Mouse (Mus musculus): ENCODE measurements around the gene Acadl.

Acadl gene

GRCm38 (mm10) chr1:66839755-66840438 lies 23.2 kb downstream of the Acadl start:
- DNase-seq (ENCODE audit: low read depth, low spot score) = no peak

GRCm38 (mm10) chr1:66839135-66839534 lies 23.9 kb downstream of the Acadl start:
- no peak for DNase-seq (ENCODE audit: low read depth, low spot score)

- peak; percentile 46 for DNase-seq (ENCODE audit: low read depth, low spot score)
These were observed 24.7 kb downstream of the Acadl start for GRCm38 (mm10) chr1:66838184-66839042.

DNA sequence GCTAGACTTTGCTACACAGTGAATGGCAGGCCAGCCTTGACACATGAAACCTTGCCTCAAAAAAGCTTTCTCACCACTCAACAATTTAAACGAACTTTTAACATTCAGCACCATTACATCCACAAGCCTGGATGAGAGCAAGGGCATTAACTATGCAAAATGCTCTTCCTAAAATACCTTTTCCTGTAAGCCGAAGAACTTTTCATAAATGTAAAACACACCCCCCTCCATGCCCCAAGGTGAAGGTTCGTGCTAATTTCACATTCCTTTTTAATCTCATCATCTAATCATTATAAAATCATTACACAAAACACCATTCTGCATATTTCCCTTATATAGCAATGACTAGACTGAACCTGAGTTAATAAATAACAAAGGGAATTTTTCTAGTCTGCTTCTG lies 25.9 kb downstream of the Acadl start:
- DNase-seq (ENCODE audit: low read depth, low spot score) = no peak

- no peak for DNase-seq (ENCODE audit: low read depth, low spot score)
These were observed 30.4 kb downstream of the Acadl start for GRCm38 (mm10) chr1:66832636-66833165.

DNA sequence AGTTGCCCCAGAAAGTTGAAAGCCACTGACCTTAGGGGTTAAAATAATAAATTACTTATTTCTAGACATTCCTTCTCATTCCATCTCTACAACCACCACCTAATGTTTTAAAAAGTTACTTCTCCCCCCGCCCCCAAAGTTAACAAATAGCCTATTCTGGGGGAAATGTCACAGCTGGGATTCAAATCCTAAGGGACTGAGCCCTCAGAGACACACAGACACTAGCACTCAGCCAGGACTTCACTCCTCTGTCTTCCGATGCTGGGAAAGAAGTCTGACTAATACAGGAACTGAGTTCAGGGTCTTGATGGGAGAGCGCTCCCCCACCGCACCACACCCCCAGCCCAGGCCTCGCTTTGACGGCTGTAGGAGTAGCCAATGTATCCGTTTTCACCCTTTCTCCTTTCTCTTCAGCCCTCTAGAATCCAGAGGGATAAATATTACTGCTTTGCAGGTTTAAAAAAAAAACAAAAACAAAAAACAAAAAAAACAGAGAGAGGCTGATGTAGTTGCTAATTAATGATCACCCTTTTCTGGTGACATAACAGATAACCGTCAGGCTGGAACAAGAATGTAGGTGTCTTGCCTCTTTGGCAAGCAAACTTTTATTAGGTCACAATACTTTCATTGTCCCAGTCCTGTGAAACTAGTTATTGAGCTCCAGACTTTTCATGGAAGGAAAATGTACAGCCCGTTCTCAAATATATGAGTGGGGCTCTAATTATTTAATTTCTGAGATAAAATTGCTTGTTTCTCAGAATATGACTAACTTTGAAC lies 31.1 kb downstream of the Acadl start:
- DNase-seq (ENCODE audit: low read depth, low spot score) = no peak

GRCm38 (mm10) chr1:66829400-66830080 lies 33.5 kb downstream of the Acadl start:
- no peak for DNase-seq (ENCODE audit: low read depth, low spot score)

DNA sequence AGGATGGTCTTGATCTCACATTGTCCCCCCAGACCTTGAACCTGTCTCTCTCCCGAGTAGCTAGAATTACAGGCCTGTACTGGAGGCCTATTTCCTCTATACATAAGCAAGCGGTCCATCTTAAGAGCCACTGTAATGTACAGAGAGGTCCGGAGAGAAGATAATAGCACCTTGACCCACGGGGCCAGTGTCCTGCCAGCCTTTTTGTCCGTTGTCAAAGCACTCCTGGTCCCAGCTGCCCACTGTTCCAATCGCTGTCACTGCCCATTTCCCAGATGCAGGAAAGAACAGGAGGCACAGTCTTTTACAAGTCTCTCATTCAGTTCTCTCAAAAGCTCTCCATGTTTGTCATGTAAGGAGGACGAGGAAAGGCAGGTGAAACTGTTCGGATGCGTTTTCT lies 41.1 kb downstream of the Acadl start:
- DNase-seq (ENCODE audit: low read depth, low spot score) = no peak

DNA sequence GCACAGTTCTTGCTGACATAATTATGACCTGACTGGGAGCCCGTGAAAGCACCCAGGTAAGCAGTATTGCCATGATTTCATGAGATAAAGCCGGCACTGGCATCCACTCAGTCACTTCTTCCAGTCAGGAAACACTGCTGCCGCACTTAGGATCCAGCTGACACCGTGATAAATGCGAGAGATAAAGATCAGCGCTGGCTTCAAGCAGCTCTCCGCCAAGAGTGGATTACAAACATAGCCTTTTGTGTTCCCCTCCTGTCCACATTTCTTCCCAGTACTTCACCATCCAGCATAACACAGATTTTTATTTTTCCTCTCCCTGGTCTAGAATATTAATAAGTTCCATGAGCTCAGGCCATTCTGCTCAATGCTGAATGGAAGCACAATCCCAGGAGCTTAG lies 42.8 kb downstream of the Acadl start:
- no peak for DNase-seq (ENCODE audit: low read depth, low spot score)

DNA sequence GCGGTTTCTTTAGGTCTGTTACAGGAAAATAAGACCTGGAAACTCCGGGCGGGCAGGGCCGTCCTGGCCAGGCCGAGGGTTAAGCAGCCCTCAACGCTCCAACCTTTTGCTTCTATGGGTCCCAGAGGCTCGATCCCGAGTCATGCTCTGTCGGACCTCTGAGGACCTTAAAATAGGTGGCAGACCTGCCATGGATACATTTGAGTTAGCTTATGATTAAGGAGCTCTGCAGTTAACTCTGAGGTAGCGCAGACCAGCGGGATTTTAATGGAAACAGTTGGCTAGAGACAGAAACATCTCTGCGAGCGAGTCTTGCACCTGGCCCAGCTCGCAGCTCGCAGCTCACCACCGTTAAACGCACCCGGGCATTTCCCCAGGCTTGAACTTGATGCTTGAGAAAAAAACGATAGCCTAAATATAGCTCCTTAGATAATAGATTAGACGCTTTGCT lies 45.2 kb downstream of the Acadl start:
- DNase-seq (ENCODE audit: low read depth, low spot score) = no peak

- peak; percentile 71 for DNase-seq (ENCODE audit: low read depth, low spot score)
These were observed 45.6 kb downstream of the Acadl start, which contains the start of gene Kansl1l for GRCm38 (mm10) chr1:66817453-66817839. Gene Kansl1l (minus strand): TSS chr1:66817562.

DNA sequence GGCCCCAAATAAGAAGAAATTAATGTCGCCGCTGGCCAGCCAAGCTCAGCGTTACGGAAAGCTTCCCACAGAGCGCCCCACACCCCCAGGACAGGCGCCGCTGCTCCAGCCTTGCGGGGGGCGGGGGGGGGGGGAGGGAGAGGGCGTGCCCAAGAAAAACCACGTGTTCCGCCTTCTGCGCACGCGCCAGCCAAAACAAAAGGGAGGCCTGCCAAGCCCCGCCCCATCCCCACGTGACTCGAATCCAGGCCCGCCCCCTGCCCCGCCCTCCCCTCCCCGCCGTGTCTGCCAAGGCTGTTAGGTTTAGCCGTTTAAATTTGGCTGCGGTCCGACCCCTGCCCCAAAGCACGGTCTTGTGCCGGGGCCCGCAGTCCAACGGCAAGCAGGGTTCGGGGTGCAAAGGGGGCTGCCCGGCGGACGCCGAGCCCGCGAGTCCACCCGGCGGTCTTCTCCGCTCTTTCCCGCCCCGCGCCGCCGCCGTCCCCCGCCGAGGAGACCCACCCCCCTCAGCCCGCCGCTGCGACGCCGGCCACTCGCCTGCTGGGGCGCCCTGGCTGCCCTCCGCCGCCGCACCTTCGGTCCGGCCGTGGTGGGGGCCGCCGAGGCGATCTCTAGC lies 46.1 kb downstream of the Acadl start:
- peak; percentile 77 for DNase-seq (ENCODE audit: low read depth, low spot score)

DNA sequence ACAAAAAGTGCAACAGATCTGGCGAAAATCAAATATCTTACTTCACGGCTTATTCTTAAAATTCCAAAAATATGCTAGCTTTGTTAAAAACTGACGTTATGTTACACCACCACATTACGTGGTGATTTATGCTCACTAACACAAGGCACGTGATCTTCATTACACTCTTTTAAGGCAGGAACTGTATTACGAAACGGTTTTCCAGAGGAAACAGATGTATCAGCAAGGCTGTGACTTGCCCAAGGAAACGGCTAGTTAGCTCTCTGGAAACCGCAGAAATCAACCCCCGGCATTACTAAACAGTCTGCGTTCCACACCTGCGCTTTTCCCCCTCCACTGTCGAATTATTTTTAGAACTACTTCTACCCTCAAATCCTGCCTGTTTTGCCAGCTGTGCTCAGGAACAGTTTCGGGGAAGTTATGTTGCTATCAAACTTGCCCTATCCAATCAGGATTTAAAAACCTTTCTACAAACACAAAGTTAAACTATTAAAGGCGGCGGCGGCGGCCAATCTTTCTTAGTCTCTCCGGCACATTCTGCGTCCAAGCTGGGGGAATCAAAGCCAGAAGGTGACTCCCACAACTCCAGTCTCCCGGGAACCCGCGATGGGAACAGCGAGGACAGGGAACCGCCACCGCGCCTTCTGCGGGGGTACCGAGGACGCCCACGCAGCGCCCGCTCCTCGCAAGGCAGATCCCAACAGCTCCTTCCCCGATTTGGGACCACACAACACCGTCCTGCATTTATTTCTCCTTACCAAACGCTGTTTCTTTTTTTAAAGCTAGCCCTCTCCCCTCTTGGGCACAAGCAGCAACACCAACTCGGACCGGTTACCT lies 46.9 kb downstream of the Acadl start:
- DNase-seq (ENCODE audit: low read depth, low spot score) = peak; percentile 72

DNA sequence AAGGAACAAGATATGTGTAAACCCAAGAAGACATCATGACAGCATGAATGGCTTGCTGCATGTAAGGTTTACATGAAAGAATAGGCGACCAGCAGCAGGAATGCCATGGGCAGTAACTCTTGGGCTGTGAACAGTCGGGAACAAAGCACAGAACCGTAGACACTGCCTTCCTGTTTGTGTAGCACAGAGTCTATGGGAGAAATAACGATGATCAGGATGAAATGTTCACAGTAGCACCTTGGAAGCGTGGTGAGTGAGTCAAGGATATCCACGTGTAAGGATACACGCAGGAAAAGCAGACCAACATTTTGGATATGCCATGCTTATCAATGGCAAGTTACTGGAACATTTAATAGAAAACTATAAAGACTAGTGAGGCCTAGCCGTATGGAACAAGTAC lies 48.3 kb downstream of the Acadl start:
- DNase-seq (ENCODE audit: low read depth, low spot score) = no peak

GRCm38 (mm10) chr1:66813191-66813590 lies 49.9 kb downstream of the Acadl start:
- no peak for DNase-seq (ENCODE audit: low read depth, low spot score)

GRCm38 (mm10) chr1:66806821-66807220 lies 56.3 kb downstream of the Acadl start:
- no peak for DNase-seq (ENCODE audit: low read depth, low spot score)

GRCm38 (mm10) chr1:66805408-66805807 lies 57.7 kb downstream of the Acadl start:
- DNase-seq (ENCODE audit: low read depth, low spot score) = no peak

DNA sequence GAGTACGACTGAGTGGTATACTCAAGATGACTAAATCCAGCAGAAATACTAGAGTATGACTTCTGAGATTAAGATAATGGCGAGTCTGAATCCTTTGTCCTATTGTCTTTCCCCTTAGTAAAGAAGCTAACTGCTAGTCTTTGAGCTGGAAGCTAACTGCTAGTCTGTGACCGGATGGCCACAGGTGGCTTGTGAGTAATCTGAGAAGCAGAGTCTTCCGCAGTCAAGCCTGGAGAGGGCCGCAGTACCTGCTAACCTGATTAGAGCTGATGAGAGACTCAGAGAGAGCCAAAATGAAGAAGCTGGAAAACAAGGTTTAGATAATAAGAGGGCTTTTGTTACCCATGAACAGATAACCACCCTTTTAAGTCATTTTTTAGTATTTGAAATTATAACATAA lies 58.4 kb downstream of the Acadl start:
- no peak for DNase-seq (ENCODE audit: low read depth, low spot score)

DNA sequence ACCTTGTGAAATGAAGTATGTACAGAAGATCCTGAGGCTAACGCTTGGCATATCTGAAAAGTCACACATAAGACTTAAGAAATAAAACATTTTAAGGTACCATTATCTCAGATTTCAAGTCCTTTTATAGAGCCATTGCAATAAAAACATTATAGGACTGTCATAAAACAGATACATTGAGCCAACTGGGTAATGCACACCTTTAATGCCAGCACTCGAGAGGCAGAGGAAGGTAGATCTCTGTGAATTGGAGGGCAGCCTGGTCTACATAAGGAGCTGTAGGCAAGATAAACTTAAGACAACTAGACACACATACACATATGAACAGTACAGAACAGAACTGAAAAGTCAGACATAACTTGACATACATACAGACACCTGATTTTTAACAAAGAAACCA lies 65.1 kb downstream of the Acadl start:
- no peak for DNase-seq (ENCODE audit: low read depth, low spot score)

Measured in telencephalon, adult 2 months (tissue).